Mouse (Mus musculus): Measurements from ENCODE around the gene Gm11084.

Gm11084 gene

GRCm38 (mm10) chr2:72935937-72936336, 50.6 kb downstream of the Gm11084 start:
- no peak for DNase-seq (ENCODE audit: low spot score in 2 of 2)

- no peak for DNase-seq (ENCODE audit: low spot score in 2 of 2)
Observed at GRCm38 (mm10) chr2:72932186-72932585, 54.3 kb downstream of the Gm11084 start.

GRCm38 (mm10) chr2:72924981-72925380, 61.5 kb downstream of the Gm11084 start:
- no peak for DNase-seq (ENCODE audit: low spot score in 2 of 2)

Data from right cerebral cortex, postnatal 10 days (tissue).